Mouse (Mus musculus): ENCODE measurements at regions not wholly inside any gene's neighbourhood (a gene's known extent, or its start where the extent isn't known, plus 50 kb on each side); places are given as distances from the start of the nearest gene placed in this dataset.
"Not testable (repeated sequence)": the region's sequence is repeated elsewhere in the genome, so short reads cannot be mapped to it uniquely, and the experiment has no call there.

DNA sequence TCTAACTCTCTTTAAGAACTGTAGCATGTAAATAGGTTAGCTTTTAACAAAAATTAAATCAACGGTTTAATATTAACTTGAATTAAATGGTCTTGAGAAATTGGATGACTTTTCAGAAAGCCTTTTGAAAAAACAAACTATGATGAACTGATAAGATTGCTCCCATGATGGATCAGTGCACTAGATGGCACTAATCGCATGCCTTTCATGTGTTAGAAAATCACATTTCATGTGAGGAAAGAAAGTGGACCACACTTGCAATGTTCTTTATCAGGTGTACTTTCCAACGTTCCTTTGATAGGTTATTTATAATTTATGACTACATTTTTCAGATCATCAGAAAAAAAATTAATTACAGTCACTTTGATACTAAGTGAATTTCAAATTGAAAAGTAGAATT, 1003.2 kb upstream of the 4930412O13Rik start:
- no peak for TF ChIP-seq CTCF (IDR thresholded peaks at IDR 0.05; ENCODE audit: borderline replicate concordance, extremely low read depth, insufficient read depth, insufficient read length)
- no peak for TF ChIP-seq POLR2A (IDR thresholded peaks at IDR 0.05; ENCODE audit: borderline replicate concordance, extremely low read depth, insufficient read depth, insufficient read length, poor library complexity, severe bottlenecking)
- peak; percentile 61 for DNase-seq (ENCODE audit: low read depth)

DNA sequence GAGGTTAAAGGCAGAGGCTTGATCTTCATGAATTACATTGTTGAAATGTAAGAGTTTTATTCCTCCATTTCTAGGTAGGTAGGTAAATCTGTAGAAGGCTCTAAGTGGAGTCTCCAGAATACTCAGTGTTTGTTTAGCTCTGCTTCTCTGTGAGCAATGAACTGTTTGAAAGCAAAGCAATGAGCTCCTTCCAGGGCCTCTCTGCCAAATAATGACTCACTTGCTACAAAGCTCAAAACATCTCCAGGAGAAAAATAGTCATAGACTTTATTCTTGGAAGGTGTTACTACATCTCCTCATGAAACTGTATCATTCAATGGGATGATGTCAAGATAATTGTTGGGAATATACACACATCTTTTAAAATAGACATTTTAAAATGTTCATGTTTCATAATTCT, 968.6 kb upstream of the 4930412O13Rik start:
- TF ChIP-seq CTCF (IDR thresholded peaks at IDR 0.05; ENCODE audit: borderline replicate concordance, extremely low read depth, insufficient read depth, insufficient read length) (no peak), POLR2A (IDR thresholded peaks at IDR 0.05; ENCODE audit: borderline replicate concordance, extremely low read depth, insufficient read depth, insufficient read length, poor library complexity, severe bottlenecking) (no peak)
- no peak for DNase-seq (ENCODE audit: low read depth)

DNA sequence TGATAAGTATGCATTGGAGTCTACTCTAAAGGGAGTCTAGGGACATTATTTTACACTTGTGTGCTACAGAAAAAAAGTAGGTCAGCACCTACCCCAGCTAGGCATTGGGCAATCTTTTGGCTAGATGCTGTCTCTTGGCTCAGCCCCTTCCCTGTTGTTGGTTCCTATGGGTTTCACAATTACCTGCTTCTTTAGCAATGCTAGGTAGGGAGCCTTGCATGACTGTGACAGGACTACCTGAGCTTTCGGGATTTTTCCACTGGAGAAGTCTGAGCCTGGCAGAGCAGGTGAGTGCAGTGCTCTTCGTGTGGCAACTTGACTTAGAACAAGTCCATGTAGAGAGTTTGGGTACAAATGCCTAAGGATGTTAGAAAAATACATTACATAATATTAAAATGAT, 956.2 kb upstream of the 4930412O13Rik start:
- TF ChIP-seq POLR2A (IDR thresholded peaks at IDR 0.05; ENCODE audit: borderline replicate concordance, extremely low read depth, insufficient read depth, insufficient read length, poor library complexity, severe bottlenecking) (no peak), CTCF (IDR thresholded peaks at IDR 0.05; ENCODE audit: borderline replicate concordance, extremely low read depth, insufficient read depth, insufficient read length) (no peak)
- no peak for DNase-seq (ENCODE audit: low read depth)

DNA sequence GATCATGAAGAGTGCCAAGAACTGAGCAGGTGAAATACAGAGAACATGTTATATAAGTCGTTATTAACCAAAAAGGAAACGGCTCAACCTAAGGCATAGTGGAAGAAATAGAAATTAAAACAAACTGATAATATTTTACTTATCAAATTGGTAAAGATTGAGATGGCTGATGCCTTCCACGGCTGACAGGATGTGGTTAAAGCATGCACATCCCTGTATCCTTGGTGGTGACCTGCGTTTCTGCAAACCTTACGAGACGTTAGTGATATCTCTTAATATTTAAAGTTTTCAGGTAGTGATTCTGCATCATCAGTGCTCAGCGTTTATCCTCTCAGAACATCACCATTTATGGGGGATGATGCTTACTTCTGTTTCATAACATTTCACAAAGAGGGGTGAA, 939.5 kb upstream of the 4930412O13Rik start:
- DNase-seq (ENCODE audit: low read depth) = no peak
- TF ChIP-seq POLR2A (IDR thresholded peaks at IDR 0.05; ENCODE audit: borderline replicate concordance, extremely low read depth, insufficient read depth, insufficient read length, poor library complexity, severe bottlenecking) = no peak
- TF ChIP-seq CTCF (IDR thresholded peaks at IDR 0.05; ENCODE audit: borderline replicate concordance, extremely low read depth, insufficient read depth, insufficient read length) = no peak

DNA sequence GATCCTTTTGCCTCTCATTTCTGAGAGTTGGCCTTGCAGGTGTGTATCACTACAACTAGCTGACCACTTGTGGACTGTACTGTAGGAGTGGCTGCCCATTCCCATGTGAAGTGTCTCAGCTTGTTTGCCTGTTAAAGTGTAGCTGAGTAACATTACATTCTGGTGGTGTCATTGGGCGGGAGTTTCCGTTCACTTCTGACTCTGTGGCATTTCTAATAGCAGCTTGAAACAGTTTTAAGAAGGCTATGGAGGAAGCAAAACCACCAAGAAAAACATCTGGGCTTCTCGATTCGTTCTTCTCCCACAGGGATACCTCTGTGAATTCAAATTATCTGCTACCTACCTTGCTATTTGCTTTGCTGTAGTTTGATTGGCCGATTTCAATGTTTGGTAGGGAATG, 922.1 kb upstream of the 4930412O13Rik start:
- TF ChIP-seq POLR2A (IDR thresholded peaks at IDR 0.05; ENCODE audit: borderline replicate concordance, extremely low read depth, insufficient read depth, insufficient read length, poor library complexity, severe bottlenecking) (no peak), CTCF (IDR thresholded peaks at IDR 0.05; ENCODE audit: borderline replicate concordance, extremely low read depth, insufficient read depth, insufficient read length) (no peak)
- no peak for DNase-seq (ENCODE audit: low read depth)

DNA sequence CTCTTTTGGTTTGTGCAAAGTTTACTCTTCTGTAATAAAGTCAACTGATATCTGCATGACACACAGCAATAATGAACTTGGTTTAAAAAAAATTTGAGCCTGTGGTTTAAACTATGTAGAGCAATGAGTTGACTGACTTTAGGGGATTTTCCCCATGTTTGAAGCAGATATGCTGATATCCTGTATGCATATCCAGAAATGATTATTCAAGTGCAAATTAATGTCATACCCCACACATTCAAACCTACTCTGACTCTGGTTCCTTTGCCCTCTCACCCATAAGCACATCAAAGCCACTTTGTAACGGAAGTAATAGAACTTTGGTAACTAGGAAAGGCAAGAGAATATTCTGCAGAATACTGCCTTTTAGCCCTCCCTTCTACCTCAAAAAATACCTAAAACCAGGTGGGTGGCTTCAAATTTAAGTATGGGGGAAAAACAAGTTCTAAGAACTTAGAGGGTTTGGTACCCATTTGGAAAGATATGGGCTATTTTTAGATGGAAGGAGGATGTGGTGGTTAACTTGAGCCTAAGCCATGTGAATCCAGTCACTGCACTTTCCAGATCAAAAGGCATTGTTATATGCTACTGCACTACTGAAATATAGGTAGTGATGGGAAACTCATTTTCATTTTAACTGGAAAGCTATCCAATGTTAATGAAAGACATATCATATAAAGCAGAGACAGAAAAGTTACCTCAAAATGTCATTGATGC, 915.9 kb upstream of the 4930412O13Rik start:
- TF ChIP-seq CTCF (IDR thresholded peaks at IDR 0.05; ENCODE audit: borderline replicate concordance, extremely low read depth, insufficient read depth, insufficient read length) (no peak), POLR2A (IDR thresholded peaks at IDR 0.05; ENCODE audit: borderline replicate concordance, extremely low read depth, insufficient read depth, insufficient read length, poor library complexity, severe bottlenecking) (no peak)
- no peak for DNase-seq (ENCODE audit: low read depth)

DNA sequence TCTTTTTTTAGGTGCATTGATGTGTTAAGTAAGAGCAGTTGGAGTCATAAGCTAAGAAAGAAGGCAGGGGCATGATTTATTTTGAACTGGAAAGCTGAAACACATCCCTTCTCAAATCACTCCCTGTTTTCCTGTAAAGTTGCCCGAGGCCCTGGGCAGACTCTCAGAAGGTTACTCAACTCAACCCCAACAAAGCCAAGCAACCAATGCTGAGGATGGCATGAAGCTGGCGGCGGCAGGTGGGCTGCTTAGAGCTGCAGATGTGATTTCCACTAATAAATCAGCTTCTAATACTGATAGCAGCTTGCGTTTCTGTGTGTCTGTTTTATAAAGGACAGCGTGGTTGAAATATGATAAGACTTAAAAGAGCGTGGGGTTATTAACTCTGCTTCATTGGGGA, 905.4 kb upstream of the 4930412O13Rik start:
- TF ChIP-seq CTCF (IDR thresholded peaks at IDR 0.05; ENCODE audit: borderline replicate concordance, extremely low read depth, insufficient read depth, insufficient read length) (no peak), POLR2A (IDR thresholded peaks at IDR 0.05; ENCODE audit: borderline replicate concordance, extremely low read depth, insufficient read depth, insufficient read length, poor library complexity, severe bottlenecking) (no peak)
- DNase-seq (ENCODE audit: low read depth) = peak; percentile 5

DNA sequence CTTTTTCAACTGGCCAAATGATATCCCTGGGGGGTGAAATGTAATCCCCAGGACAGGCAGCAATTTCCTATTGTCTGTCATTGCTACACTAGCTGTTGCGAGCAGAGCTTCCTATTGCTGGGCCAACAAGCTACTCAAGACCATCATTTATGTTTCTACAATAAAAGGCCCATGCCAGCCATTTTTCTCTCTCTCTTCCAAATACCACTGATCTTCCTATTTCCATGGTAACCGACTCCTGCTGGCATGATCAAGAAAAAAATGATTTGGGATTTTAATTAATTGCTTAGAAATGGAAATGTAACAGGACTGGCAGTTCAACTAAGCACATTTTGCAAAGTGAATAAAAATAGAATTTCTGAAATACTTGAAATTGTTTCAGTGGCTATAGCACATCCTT, 868.7 kb upstream of the 4930412O13Rik start:
- TF ChIP-seq POLR2A (IDR thresholded peaks at IDR 0.05; ENCODE audit: borderline replicate concordance, extremely low read depth, insufficient read depth, insufficient read length, poor library complexity, severe bottlenecking) (no peak), CTCF (IDR thresholded peaks at IDR 0.05; ENCODE audit: borderline replicate concordance, extremely low read depth, insufficient read depth, insufficient read length) (no peak)
- peak; percentile 65 for DNase-seq (ENCODE audit: low read depth)

DNA sequence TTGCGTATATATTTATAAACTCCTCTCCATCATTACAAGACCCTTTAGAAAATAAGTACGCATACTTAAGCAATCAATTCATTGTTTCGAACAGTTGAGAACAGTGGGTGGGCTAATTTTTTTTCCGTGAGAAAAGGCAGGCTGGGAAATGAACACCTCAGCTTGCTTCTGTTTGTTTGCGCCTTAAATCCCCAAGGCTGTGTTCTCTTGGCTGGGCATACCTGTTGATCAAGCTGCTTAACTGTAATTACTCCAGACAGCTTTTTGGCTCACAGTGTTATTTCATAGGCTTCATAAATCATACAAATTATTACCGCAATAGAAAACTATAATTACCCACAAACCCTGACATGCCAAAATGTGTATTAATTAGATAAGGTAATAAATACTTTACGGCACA, 848.0 kb upstream of the 4930412O13Rik start:
- TF ChIP-seq POLR2A (IDR thresholded peaks at IDR 0.05; ENCODE audit: borderline replicate concordance, extremely low read depth, insufficient read depth, insufficient read length, poor library complexity, severe bottlenecking) = no peak
- DNase-seq (ENCODE audit: low read depth) = peak; percentile 10

DNA sequence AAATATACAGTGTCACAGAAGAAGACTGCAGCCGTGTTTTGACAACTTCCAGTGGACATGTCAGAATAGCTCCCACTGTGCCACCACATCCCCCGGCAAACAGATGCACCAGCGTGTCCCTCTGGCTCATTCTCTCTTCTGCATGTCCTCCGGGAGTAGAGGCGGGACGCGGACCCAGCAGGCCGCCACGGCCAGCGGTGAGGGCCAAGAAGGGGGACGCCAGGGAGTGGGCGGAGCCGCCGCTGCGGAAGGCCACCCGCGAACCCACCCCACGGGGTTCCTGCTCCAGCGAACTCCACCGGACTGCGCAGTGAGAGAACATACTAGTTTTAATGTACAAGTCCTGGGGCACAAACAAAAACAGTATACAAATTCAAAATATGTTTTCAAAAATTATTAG, 838.7 kb upstream of the 4930412O13Rik start:
- not testable (repeated sequence) for DNase-seq (ENCODE audit: low read depth)

DNA sequence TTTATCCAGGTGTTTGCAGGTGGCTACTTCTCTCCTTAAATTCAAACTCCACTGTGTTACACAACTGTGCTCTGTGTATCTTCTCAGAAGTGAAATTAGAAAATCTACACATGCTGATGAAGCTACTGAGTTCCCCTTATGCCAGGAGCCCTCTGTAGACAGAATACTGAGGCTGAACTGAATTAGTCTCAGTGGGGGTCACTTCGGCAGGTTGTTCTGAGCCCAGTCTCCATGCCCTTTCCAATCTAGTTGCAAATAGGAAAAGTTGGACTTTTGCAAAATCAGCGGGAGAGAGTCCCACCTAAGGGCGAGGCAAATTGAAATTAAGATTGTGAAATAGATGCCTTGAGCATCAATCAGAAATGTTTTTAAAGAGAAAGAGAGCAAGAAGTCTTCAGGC, 833.1 kb upstream of the 4930412O13Rik start:
- TF ChIP-seq CTCF (IDR thresholded peaks at IDR 0.05; ENCODE audit: borderline replicate concordance, extremely low read depth, insufficient read depth, insufficient read length) (no peak), POLR2A (IDR thresholded peaks at IDR 0.05; ENCODE audit: borderline replicate concordance, extremely low read depth, insufficient read depth, insufficient read length, poor library complexity, severe bottlenecking) (no peak)
- no peak for DNase-seq (ENCODE audit: low read depth)

DNA sequence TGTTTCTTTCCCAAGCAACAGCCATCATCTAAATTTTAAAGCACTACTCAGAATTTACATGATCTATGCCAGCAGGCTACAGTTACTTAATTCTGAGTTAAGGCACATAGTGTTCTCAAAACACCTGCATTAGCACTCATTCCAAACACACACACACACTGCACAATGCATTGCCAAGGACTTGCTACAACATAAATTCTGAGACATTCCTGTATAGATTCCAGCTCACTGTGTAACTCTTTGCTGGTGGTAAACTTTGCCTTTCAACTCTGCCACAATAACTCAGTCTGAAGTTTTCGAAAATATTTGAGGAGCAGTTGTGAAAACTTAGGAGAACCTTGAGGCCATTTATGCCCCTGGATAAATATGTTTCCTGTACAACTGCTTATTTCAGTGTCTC, 807.2 kb upstream of the 4930412O13Rik start:
- no peak for TF ChIP-seq CTCF (IDR thresholded peaks at IDR 0.05; ENCODE audit: borderline replicate concordance, extremely low read depth, insufficient read depth, insufficient read length)
- TF ChIP-seq POLR2A (IDR thresholded peaks at IDR 0.05; ENCODE audit: borderline replicate concordance, extremely low read depth, insufficient read depth, insufficient read length, poor library complexity, severe bottlenecking) = no peak
- DNase-seq (ENCODE audit: low read depth) = no peak

DNA sequence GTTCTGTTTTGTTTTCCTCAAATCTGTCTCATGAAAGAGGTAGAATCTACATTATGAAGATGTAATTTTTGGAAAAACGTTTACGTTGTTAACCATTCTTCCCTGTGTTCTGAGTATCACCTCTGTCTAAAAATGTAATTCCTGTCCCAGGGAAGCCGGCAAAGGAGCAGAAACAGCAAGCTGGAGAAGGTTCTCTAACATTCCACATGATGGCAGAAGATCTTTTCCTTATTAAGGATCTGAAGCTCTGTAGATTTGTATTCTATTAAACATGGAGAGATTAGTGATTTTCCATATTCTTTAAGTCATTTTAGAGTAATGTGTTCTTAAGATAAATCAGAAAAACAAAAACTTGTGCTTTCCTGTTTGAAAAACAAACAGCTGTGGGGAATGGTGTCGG, 802.9 kb upstream of the 4930412O13Rik start:
- no peak for TF ChIP-seq CTCF (IDR thresholded peaks at IDR 0.05; ENCODE audit: borderline replicate concordance, extremely low read depth, insufficient read depth, insufficient read length)
- no peak for TF ChIP-seq POLR2A (IDR thresholded peaks at IDR 0.05; ENCODE audit: borderline replicate concordance, extremely low read depth, insufficient read depth, insufficient read length, poor library complexity, severe bottlenecking)

More for the DNA sequence above, 802.9 kb upstream of the 4930412O13Rik start:
- peak; percentile 29 for DNase-seq (ENCODE audit: low read depth)

Data from brain, embryonic 14.5 days (tissue).